29 mouse cellular contexts compared by ENCODE assay signal in genomic region chr1:162930631-162931030, GRCm38 (mm10). TPM values are rescaled to one million over a fixed set of nuclear protein-coding genes. Genes with fewer than 3 reads are reported as not detected.
"Had no signal": no experiment of that assay in that cellular context is flagged by ENCODE, and none has a peak within 500 bp of the region (broad histone marks: within the 10 kb centered on the region; RNA-seq: fewer than 3 reads in every experiment).

No protein-coding gene starts in this region.

- H3K4me1 ChIP-seq: limb, embryonic 12.5 days; midbrain, embryonic 15.5 days; neural tube, embryonic 12.5 days; neural tube, embryonic 15.5 days had no signal

- H3K9ac ChIP-seq: limb, embryonic 12.5 days; limb, embryonic 15.5 days; liver, embryonic 14.5 days; liver, postnatal 0 days; lung, embryonic 14.5 days; midbrain, embryonic 15.5 days; neural tube, embryonic 12.5 days; neural tube, embryonic 15.5 days had no signal

- H3K36me3 ChIP-seq: limb, embryonic 12.5 days; limb, embryonic 15.5 days; midbrain, embryonic 15.5 days; neural tube, embryonic 12.5 days; neural tube, embryonic 15.5 days had no signal

- H3K4me3 ChIP-seq: limb, embryonic 12.5 days; limb, embryonic 15.5 days; midbrain, embryonic 15.5 days; neural tube, embryonic 12.5 days; neural tube, embryonic 15.5 days had no signal

- H3K27me3 ChIP-seq: limb, embryonic 12.5 days; limb, embryonic 15.5 days; midbrain, embryonic 15.5 days; neural tube, embryonic 12.5 days; neural tube, embryonic 15.5 days had no signal

- H3K4me2 ChIP-seq: limb, embryonic 12.5 days; limb, embryonic 15.5 days; liver, embryonic 11.5 days; lung, embryonic 14.5 days; midbrain, embryonic 11.5 days; midbrain, embryonic 15.5 days; neural tube, embryonic 12.5 days; neural tube, embryonic 15.5 days had no signal

- H3K27ac ChIP-seq: limb, embryonic 12.5 days; limb, embryonic 15.5 days; liver, embryonic 14.5 days; midbrain, embryonic 15.5 days; neural tube, embryonic 12.5 days; neural tube, embryonic 15.5 days; stomach, postnatal 0 days had no signal

- DNase-seq: kidney, postnatal 14 days; kidney, postnatal 4 days; left cerebral cortex, postnatal 4 days; liver, postnatal 0 days; lung, postnatal 10 days; lung, postnatal 4 days; right cerebral cortex, adult 18-20 months; right cerebral cortex, postnatal 14 days; right cerebral cortex, postnatal 4 days; thymus, adult 2 months; thymus, postnatal 14 days; thymus, postnatal 4 days had no signal

- H3K9me3 ChIP-seq: limb, embryonic 12.5 days; limb, embryonic 15.5 days; midbrain, embryonic 15.5 days; neural tube, embryonic 12.5 days; neural tube, embryonic 15.5 days had no signal

- ATAC-seq: liver, postnatal 0 days; midbrain, embryonic 15.5 days had no signal

RNA-seq across cellular contexts. Expression of gene Fmo6, which starts 6.7 kb away (rescaled TPM):
- total RNA-seq: layer of hippocampus, adult 18-20 months; layer of hippocampus, postnatal 14 days; left cerebral cortex, adult 8-10 months; left cerebral cortex, postnatal 14 days; left cerebral cortex, postnatal 4 days; megakaryocyte progenitor cell, adult 5-6 weeks; megakaryocyte-erythroid progenitor cell, adult 5-6 weeks had no signal
- polyA plus RNA-seq: liver, embryonic 11.5 days; liver, embryonic 14.5 days; liver, postnatal 0 days; lung, embryonic 14.5 days; midbrain, embryonic 11.5 days; midbrain, embryonic 15.5 days; neural tube, embryonic 12.5 days had no signal

RNA-seq across cellular contexts. Expression of gene Fmo2, which starts 32.1 kb away (rescaled TPM):
- total RNA-seq: megakaryocyte progenitor cell, adult 5-6 weeks; megakaryocyte-erythroid progenitor cell, adult 5-6 weeks had no signal
- polyA plus RNA-seq: liver, embryonic 11.5 days; midbrain, embryonic 11.5 days; midbrain, embryonic 15.5 days had no signal

RNA-seq across cellular contexts. Expression of gene Fmo3, which starts 53.7 kb away (rescaled TPM):
- total RNA-seq: layer of hippocampus, adult 18-20 months; layer of hippocampus, postnatal 14 days; left cerebral cortex, adult 8-10 months; left cerebral cortex, postnatal 14 days; left cerebral cortex, postnatal 4 days; megakaryocyte progenitor cell, adult 5-6 weeks; megakaryocyte-erythroid progenitor cell, adult 5-6 weeks had no signal
- polyA plus RNA-seq: kidney, embryonic 16.5 days; limb, embryonic 12.5 days; limb, embryonic 15.5 days; liver, embryonic 11.5 days; liver, embryonic 14.5 days; lung, embryonic 14.5 days; midbrain, embryonic 11.5 days; midbrain, embryonic 15.5 days; neural tube, embryonic 12.5 days; neural tube, embryonic 15.5 days had no signal
